Mouse (Mus musculus): ENCODE measurements around the gene Erbin. TPM values are rescaled to one million over a fixed set of nuclear protein-coding genes. Genes with fewer than 3 reads are reported as not detected.

Gene Erbin
- polyA plus RNA-seq, 1 experiment from 2014 or later = 8.3 TPM

DNA sequence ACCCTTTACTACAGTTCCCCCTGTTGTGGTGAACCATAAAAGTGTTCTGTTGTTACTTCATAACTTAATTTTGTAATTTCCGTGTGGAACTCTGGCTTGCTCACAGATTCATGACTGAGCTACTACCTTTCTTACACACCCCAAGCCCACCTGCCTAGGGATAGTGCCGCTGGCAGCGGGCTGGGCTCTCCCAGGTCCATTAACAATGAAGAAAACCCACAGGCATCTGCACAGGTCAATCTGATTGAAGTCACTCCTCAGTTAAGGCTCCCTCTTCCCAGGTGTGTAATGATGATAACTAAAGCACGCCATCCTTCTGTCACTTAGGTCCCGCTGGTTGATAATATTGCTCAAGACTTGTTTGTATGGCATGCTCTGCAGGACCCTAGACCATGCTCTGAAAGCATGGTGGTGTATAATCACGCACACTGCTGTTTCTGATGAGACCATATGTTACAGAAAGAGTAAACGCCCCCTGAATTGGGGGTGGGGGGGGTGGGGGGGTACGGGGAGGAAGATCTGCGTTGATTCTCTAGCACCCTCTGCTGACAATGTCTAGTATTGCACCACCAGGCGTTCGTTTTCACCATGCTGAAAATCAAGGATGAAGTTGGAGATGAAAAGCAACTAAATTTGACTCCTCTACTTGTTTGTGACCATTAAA lies 140.3 kb downstream of the Erbin start:
- H3K27me3 ChIP-seq (replicated peaks) = no peaks in the 10 kb centered on the region
- no peaks in the 10 kb centered on the region for H3K36me3 ChIP-seq (replicated peaks)
- H3K27ac ChIP-seq = no peak overlapping the region
- no peak overlapping the region for H3K4me3 ChIP-seq
- no peak overlapping the region for H3K4me2 ChIP-seq
- H3K9me3 ChIP-seq = no peaks in the 10 kb centered on the region
- no peak overlapping the region for H3K9ac ChIP-seq
- peak; percentile 24; the same call in 1 of the 2 replicates for ATAC-seq (replicated peaks)
- peaks cover 3% of the 10 kb centered on the region for H3K4me1 ChIP-seq
- WGBS = 36% methylated on average over 11 of the region's 11 CpGs

DNA sequence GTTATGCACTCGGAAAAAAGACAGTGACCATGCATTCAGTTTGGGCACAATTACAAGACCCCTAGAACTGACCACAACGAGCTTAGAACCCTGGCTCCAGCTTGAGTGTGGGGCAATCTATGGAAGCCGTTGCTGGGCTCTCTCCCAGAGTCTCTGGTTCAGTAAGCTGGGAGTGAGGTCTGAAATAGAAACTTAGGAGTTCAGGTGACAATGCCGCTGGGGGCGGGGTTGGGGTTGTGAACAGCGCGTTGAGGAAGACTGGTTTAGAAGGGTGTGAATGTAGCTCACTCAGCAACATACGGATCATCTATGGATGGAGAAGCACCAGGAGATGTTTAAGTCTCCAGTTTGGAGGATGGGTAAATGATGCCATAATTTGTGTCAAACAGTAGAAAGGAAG lies 143.2 kb downstream of the Erbin start:
- WGBS = 75% methylated on average over 8 of the region's 8 CpGs
- no peak for ATAC-seq (replicated peaks)
- H3K9me3 ChIP-seq = no peaks in the 10 kb centered on the region
- H3K27ac ChIP-seq = no peak overlapping the region
- no peak overlapping the region for H3K9ac ChIP-seq
- peaks cover 15% of the 10 kb centered on the region for H3K4me1 ChIP-seq
- no peaks in the 10 kb centered on the region for H3K36me3 ChIP-seq (replicated peaks)
- no peak overlapping the region for H3K4me2 ChIP-seq
- no peak overlapping the region for H3K4me3 ChIP-seq
- H3K27me3 ChIP-seq (replicated peaks) = no peaks in the 10 kb centered on the region

DNA sequence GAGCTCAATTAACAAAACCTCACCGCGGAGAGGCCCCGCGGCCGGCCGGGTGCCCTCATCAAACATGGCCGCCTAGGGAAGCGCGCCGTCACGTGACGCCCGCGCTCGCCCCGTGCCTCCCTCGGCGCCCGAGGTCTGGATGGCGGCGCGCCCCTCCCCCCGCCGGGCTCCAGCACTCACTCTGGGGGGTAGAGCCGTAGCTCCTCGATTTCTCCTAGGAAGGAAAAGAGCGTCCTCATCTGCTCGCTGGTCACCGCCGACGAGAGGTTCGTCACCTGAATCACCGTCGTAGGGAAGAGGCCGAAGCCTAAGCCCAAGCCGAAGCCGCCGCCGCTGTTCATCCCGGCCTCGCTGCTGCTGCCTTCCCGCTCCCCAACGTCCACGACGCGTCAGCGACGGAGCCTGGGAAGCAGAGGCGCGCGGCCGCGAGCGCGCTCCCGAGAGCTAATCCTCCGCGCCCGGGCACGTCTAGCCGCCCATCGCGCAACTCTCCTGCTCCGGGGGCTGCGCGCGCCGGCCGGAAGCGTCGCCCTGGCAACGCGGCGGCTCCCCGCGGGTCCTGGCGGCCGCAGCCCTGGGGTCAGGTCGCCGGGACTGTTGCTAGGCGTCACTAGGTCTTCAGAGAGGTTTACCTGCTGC lies 146.1 kb downstream of the Erbin start, which contains the start of gene Srek1:
Gene Srek1, minus strand, starts transcription at position 490 of the 639 bp plus-strand sequence.
- peak within 1 kb of the TSS; percentile 100 for H3K27ac ChIP-seq
- H3K9me3 ChIP-seq = no peaks in the 10 kb centered on the region
- no peaks in the 10 kb centered on the region for H3K36me3 ChIP-seq (replicated peaks)
- peak within 1 kb of the TSS; percentile 86 for H3K9ac ChIP-seq
- peak; percentile 95 for ATAC-seq (replicated peaks)
- peaks cover 32% of the 10 kb centered on the region for H3K4me1 ChIP-seq
- WGBS = under 1% methylated on average over 81 of the region's 81 CpGs
- peak within 1 kb of the TSS; percentile 81 for H3K4me3 ChIP-seq
- H3K4me2 ChIP-seq = peak within 1 kb of the TSS; percentile 61
- no peaks in the 10 kb centered on the region for H3K27me3 ChIP-seq (replicated peaks)

DNA sequence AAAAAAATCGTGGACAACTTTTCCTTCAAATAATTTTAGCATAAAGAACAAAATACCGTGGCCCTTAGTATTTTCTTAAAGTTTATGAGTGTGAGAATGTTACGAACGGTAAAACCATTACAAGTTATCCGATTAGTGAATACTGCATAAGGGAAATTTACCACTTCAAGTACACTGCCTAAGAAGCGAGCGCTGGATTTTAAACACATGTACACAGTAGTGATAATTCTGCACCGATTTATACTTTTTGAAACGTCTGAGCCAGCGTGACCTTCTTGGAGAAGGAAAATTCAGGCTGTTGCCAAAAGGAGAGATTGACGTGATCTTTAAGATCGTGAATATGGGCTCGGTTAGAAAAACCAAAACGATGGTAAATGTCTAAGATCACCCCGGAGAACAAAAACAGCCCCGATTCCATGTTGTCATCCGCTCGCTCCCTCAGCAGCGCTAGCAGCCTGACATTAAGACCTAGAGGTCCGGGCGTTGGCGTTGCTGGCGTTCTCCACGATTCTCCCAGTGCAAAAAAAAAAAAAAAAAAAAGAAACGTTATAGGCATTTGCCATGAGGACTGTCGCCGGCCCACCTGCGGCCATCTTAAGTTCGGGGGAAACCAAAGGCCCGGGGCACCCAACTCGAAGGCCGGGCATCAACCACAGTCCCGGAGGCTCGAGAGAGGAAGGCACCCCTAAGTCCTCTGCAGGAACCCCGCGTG lies 146.8 kb downstream of the Erbin start:
- Histone ChIP-seq H3K27ac (peak overlapping the region; percentile 100), H3K27me3 (replicated peaks) (no peaks in the 10 kb centered on the region), H3K4me3 (peak overlapping the region; percentile 81), H3K4me1 (peaks cover 32% of the 10 kb centered on the region), H3K36me3 (replicated peaks) (no peaks in the 10 kb centered on the region), H3K4me2 (peak overlapping the region; percentile 61), H3K9ac (peak overlapping the region; percentile 86), H3K9me3 (no peaks in the 10 kb centered on the region)
- peak; percentile 80; the same call in 1 of the 2 replicates for ATAC-seq (replicated peaks)
- under 1% methylated on average over 36 of the region's 36 CpGs for WGBS

DNA sequence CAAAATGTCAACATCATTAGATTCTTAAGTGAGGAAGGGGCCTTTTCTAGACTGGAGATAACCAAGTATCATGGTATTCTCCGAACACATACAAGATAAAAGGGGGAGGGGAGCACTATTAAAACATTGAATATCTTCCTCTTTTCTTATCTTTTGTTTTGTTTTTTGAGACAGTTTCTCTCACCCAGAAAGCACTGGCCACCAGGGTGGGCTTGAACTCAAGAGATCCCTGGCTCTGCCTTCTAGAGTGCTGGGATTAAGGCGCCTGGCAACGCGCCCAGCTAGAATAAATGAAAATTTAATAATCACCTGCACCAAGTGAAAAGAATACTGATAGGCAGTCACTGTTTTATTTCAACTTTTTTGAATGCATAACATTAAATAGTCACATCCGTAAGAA lies 147.4 kb downstream of the Erbin start:
- Histone ChIP-seq H3K4me3 (peak overlapping the region; percentile 81), H3K27ac (no peak overlapping the region), H3K36me3 (replicated peaks) (no peaks in the 10 kb centered on the region), H3K27me3 (replicated peaks) (no peaks in the 10 kb centered on the region), H3K4me1 (peaks cover 32% of the 10 kb centered on the region), H3K9ac (peak overlapping the region; percentile 86), H3K4me2 (peak overlapping the region; percentile 61), H3K9me3 (no peaks in the 10 kb centered on the region)
- ATAC-seq (replicated peaks) = no peak
- WGBS = 13% methylated on average over 5 of the region's 5 CpGs

DNA sequence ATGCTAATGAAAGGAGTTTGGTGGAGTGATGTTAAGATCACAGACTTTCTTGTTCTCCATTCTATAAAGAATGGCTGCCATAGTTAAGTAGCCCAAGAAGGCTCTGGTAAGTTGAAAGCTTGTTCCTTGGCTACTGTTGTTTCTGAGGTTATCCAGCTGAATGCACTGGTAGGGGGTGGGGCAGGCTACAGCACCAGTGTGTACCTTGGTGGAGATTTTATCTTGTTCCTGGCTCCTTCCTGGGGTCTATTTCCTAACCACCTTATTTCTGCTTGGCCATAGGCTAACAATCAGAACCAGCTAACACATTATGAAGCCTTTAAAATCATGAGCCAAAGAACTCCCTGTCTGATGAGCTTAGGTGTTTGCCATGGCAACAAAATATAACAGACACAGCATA lies 149.5 kb downstream of the Erbin start:
- Histone ChIP-seq H3K9me3 (no peaks in the 10 kb centered on the region), H3K4me3 (no peak overlapping the region), H3K36me3 (replicated peaks) (0 out of 2 replicates have a peak, but pooled peaks cover 3% of the 10 kb centered on the region), H3K27ac (no peak overlapping the region), H3K4me1 (peaks cover 32% of the 10 kb centered on the region), H3K4me2 (no peak overlapping the region), H3K9ac (no peak overlapping the region), H3K27me3 (replicated peaks) (no peaks in the 10 kb centered on the region)
- ATAC-seq (replicated peaks) = no peak

Other genes starting within 250 kb of the Erbin start
- gene Srek1, start 145.9 kb downstream of the Erbin start, polyA plus RNA-seq (2015; fragmentation: Nextera tagmentation; extraction: Ambion mirVana) = 68.0 and 76.6 TPM in 2 replicates
- gene Nln, start 189.1 kb upstream of the Erbin start, polyA plus RNA-seq (2015; fragmentation: Nextera tagmentation; extraction: Ambion mirVana) = 66.1 and 70.8 TPM in 2 replicates
- 28.6 and 29.4 TPM in 2 replicates for gene Sgtb, start 189.2 kb upstream of the Erbin start, polyA plus RNA-seq (2015; fragmentation: Nextera tagmentation; extraction: Ambion mirVana)